Mouse (Mus musculus) kidney, postnatal 36 days (tissue): Measurements from ENCODE around the gene Grhpr.

Experiments used
- DNase-seq, 2 experiments: peaks; one replicate each; pipeline ENCODE4 v3.0.0; 2021 to 2022; ENCODE audit warnings: mixed read lengths in 2 of 2

The Grhpr gene

DNA sequence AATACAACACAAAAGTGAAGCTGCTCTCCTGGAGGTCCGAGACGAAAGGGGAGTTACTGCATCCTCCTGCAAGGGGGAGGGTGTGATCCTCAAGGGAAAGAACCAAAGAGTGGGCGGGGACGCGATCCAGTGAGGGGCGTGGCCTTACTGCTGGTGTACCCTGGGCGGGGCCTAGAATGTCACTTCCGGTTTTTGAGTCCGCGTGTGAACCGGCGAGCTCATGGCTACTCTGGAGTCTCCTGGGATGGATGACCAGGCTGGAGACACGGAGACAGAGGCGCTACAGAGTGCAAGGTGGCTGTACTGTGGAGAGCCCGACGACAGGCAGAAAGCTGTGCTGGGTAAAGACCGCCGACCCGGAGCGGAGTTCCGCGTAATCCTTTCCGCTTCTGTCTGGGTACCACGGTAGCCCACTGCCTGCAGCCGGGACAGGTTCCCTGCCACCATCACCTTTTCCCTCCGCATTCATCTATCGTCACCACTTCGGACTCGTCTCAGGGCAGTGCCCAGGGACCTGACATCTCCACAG, 37.3 kb downstream of the Grhpr start, which contains the start of gene Polr1e:
Gene Polr1e (plus strand): TSS at position 132 of the 529 bp plus-strand sequence.
- DNase-seq: peak; percentile 98 to 99

- DNase-seq: no peak
Observed at GRCm38 (mm10) chr4:45019009-45019408, 37.8 kb downstream of the Grhpr start.

GRCm38 (mm10) chr4:45026459-45026858, 45.3 kb downstream of the Grhpr start:
- DNase-seq: no peak

DNA sequence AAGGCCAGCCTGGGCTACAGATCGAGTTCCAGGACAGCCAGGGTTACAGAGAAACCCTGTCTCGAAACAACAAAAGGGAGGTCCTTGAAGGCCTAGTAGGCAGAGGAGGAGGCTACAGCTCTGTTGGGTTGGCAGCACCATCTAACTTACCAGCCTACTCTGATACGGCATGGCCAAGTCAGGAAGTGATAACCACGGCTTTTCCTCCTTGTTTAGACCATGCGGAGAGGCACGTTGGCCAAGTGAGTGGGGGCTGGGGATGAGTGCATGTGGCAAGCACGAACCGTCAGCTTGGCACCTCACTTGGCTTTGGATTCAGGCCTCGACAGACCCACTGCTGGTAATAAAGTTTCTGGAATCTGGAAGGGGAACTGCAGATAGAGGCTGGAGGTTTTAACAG, 51.4 kb downstream of the Grhpr start:
- DNase-seq: no peak

DNA sequence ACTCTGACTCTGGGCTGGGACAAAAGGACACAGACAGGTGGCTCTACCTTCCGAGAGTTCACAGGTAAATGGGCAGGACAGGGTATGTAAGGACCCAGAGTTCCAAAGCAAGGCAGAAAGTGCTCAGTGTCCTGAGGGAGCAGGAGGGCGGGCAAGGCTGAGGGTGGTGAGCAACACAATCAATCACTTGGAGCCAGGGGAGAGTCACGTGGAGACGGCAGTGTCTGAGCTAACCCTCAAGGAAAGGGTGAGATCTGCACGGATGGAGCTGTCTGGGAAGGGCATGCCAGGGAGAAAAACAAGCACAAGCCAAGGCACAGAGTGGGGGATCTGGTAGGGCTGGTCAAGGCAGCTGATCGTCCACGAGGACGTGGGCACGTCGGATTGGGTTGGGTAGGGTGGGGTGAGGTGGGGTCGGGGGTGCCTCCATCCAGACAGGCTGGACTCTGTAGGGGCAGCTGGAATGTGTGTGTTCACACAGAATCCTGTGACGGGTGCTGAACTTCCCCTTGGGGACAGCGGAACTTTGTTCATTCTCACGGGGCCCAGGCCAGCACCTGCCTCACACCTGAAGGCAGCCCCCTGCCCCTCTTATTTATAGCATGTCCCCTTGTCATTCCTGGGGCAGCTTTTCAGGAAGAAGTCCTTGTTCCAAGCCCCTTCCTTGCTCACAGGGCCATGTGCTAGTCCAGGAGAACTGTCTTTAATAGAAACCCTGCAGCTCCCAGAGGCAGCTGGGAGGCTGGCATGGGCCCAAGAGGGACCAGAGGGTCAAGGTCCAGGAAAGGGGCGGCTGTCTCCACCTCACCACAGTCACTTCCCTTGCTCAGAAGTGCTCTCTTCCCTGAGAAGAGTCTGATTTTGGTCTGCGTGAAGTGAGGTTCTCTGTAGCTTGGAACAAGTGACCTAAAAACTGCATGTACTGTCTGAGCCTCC, 53.8 kb downstream of the Grhpr start:
- peak; percentile 83 to 91 for DNase-seq

DNA sequence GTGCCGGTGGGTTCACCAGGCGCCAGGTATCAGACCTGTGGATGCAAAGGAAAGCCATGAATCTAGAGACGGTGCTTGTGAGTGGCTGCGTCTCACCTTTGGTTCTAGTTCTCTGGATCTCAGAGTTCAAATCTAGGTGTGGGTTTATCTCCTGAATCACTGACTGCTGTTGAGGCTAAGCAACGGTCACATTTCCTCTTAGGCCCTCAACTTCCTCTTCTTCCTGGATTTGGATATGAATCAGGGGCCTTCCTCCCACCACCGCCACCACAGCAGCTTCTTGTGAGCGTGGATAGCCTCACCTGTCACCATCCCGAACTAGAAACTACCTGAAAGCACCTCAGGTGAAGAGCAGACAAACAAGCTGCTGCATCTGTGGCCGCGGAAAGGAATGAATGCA, 54.9 kb downstream of the Grhpr start:
- DNase-seq: no peak

DNA sequence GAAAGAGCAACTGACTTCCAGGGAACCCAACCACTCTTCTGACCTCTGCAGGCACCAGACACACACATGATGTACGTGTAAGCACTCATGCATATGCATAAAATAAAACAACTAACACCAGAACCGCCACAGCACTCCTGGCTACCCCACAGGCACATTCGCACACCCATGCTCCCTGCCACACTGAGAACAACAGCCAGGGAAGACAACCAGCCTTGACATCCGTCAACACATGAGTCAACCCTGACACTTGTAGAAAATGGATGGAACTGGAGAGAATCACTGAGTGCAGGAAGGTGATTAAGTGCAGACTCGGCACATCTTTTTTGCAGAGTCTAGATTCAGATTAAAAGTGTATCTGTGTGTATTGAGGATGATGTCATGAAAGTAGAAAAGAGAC, 55.4 kb downstream of the Grhpr start:
- DNase-seq: no peak

- peak; percentile 25 to 32 for DNase-seq
Observed at GRCm38 (mm10) chr4:45037455-45038410, 56.5 kb downstream of the Grhpr start.

- DNase-seq: peak; percentile 44 to 58
Observed at GRCm38 (mm10) chr4:45038879-45039278, 57.7 kb downstream of the Grhpr start.

- peak; percentile 36 to 38 for DNase-seq
Observed at GRCm38 (mm10) chr4:45039546-45039945, 58.4 kb downstream of the Grhpr start.
